Mouse (Mus musculus): Measurements from ENCODE around the gene Rbm19. TPM values are rescaled to one million over a fixed set of nuclear protein-coding genes. Genes with fewer than 3 reads are reported as not detected.

The Rbm19 gene
- total and polyA plus RNA-seq, 2 experiments from 2014 or later: 10.2 to 20.8 TPM

DNA sequence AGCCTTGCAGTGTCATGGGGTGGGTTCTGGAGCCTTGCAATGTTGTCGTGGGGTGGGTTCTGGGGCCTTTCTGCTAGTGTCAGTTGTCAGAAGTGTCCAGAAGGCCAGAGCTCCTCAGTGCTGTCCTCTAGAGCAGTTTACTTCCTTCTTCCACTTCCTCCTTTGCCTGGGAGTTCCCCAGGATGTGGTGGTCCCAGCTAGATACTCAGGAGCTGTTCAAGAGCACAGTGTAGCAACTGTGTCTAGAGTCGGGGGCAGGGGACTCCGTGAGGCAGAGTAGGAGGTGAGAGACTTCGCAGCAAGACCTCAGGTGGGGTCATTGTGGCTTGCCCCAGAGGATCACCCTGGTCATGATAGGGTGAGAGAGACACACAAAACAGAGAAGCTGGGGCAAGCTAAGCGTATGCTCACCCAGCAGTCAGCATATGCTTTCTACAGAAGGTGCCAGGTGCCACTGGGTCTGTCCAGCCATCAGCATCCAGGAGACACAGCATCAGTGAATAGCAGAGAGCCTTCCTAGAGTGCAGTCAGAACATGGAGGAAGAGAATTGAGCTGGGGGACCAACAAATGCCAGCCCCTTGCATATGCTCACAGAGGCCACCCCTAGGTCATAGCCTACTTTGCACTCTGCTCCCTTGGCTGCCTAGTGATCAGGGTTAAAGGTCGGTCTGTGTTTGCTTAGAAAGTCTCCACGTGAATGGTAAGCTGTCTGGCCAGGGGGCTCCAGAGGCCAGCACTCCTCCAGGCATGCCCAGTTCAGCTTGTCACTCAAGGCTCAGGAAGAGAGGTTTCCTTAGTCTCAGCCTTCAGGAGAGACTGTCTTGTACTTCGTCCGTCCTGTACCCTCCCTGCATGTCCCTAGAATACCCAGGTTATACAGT is 49.0 kb downstream of the Rbm19 start:
- Histone ChIP-seq H3K36me3 (replicated peaks; ENCODE audit: control insufficient read depth, insufficient read depth, low read length) (no peaks in the 10 kb centered on the region), H3K4me3 (ENCODE audit: low read depth, low read length) (no peak overlapping the region), H3K9me3 (replicated peaks; ENCODE audit: control insufficient read depth, low read length) (no peaks in the 10 kb centered on the region), H3K9ac (replicated peaks; ENCODE audit: low read depth, low read length) (no peak overlapping the region), H3K4me2 (ENCODE audit: low read depth, low read length) (no peak overlapping the region), H3K4me1 (ENCODE audit: control insufficient read depth, insufficient read depth) (no peaks in the 10 kb centered on the region), H3K27ac (ENCODE audit: low read depth) (no peak overlapping the region), H3K27me3 (ENCODE audit: control insufficient read depth, insufficient read depth, low read length) (no peaks in the 10 kb centered on the region)
- ATAC-seq (ENCODE audit: insufficient read depth, low read depth): no peak
- no peak for DNase-seq (ENCODE audit: low spot score)
- 80% methylated on average over 9 of the region's 9 CpGs for WGBS
- no peak for TF ChIP-seq EP300 (IDR thresholded peaks at IDR 0.05; ENCODE audit: low read depth)

DNA sequence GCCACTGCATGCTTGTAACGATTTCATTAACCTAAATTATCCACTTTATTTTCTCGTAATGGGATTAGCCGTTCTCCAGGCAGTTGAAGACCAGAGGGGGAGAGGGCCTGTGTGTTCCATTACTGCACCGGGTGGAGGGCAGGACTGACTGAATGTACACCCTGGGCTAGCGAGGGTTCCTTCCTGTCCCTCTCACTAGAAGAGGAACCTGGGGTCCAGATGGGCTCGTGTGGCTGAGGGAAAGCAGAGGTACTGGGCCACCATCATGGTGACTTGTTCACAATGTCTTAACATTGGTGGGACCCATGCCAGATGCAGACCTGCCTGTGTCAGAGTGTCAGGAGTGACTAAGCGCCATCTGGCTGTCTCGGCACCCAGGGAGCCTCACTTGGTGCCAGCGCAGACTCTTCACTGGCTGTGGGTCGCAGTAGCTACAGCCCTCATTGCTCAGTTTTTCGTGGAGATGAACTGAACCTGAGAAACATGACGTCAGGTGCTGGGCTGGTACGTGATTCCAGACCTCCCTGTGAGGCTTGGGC is 51.6 kb downstream of the Rbm19 start:
- TF ChIP-seq CTCF (IDR thresholded peaks at IDR 0.05; ENCODE audit: low read depth): no peak
- no peak for TF ChIP-seq EP300 (IDR thresholded peaks at IDR 0.05; ENCODE audit: low read depth)
- Histone ChIP-seq H3K27me3 (ENCODE audit: control insufficient read depth, insufficient read depth, low read length) (no peaks in the 10 kb centered on the region), H3K4me1 (ENCODE audit: control insufficient read depth, insufficient read depth) (0 out of 2 replicates have a peak, but pooled peaks cover 5% of the 10 kb centered on the region), H3K9ac (replicated peaks; ENCODE audit: low read depth, low read length) (no peak overlapping the region), H3K4me2 (ENCODE audit: low read depth, low read length) (no peak overlapping the region), H3K9me3 (replicated peaks; ENCODE audit: control insufficient read depth, low read length) (no peaks in the 10 kb centered on the region), H3K4me3 (ENCODE audit: low read depth, low read length) (no peak overlapping the region), H3K27ac (ENCODE audit: low read depth) (no peak overlapping the region), H3K36me3 (replicated peaks; ENCODE audit: control insufficient read depth, insufficient read depth, low read length) (no peaks in the 10 kb centered on the region)
- ATAC-seq (ENCODE audit: insufficient read depth, low read depth) (no peak), DNase-seq (ENCODE audit: low spot score) (no peak)
- WGBS: 83% methylated on average over 13 of the region's 13 CpGs

DNA sequence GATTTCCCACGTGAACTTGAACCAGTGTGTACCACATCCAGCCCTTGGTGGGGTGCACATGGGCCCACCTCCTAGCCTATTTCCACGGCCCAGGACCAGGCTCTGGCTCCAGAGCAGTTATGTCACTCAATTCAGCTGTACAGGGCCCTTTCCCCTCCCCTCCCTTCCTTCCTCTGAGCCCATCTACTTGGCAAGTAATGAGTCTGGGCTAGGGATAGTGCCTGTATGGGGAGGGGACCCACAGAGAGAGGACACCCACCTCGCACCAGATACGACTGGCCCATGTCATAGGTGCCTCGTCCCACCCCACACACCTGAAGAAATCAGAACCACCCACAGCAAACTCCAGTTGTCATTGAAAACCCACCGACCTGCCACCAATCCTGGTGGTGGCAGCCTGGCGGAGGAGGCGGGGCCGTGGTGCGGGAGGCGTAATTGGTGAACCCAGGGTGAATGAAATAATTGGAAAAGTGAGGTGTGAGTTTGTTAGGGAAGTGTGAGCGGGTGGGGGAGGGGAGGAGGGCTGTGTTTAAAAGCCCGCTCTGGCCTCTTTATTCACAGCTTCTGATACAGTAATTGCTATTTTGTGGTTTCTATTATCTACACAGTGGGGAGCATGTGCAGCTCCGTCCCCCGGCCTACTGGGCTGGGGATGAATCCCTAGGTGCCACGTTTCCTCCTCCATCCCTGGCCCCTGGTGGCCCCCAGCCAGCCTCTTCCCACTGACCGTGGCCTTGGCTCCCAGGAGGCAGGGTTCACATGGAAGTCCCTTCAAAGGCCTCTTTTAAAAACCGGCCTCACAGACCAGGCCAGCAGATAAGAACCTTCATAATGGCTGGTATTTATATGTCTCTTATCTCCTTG is 55.8 kb downstream of the Rbm19 start:
- Histone ChIP-seq H3K4me3 (ENCODE audit: low read depth, low read length) (no peak overlapping the region), H3K36me3 (replicated peaks; ENCODE audit: control insufficient read depth, insufficient read depth, low read length) (no peaks in the 10 kb centered on the region; the same call in 1 of the 2 replicates), H3K9ac (replicated peaks; ENCODE audit: low read depth, low read length) (no peak overlapping the region), H3K9me3 (replicated peaks; ENCODE audit: control insufficient read depth, low read length) (no peaks in the 10 kb centered on the region), H3K4me2 (ENCODE audit: low read depth, low read length) (no peak overlapping the region), H3K4me1 (ENCODE audit: control insufficient read depth, insufficient read depth) (0 out of 2 replicates have a peak, but pooled peaks cover 5% of the 10 kb centered on the region), H3K27ac (ENCODE audit: low read depth) (no peak overlapping the region), H3K27me3 (ENCODE audit: control insufficient read depth, insufficient read depth, low read length) (no peaks in the 10 kb centered on the region)
- ATAC-seq (ENCODE audit: insufficient read depth, low read depth) (no peak; the same call in 1 of the 2 replicates), DNase-seq (ENCODE audit: low spot score) (no peak)
- 59% methylated on average over 18 of the region's 18 CpGs for WGBS
- TF ChIP-seq EP300 (IDR thresholded peaks at IDR 0.05; ENCODE audit: low read depth): no peak
- no peak for TF ChIP-seq CTCF (IDR thresholded peaks at IDR 0.05; ENCODE audit: low read depth)

DNA sequence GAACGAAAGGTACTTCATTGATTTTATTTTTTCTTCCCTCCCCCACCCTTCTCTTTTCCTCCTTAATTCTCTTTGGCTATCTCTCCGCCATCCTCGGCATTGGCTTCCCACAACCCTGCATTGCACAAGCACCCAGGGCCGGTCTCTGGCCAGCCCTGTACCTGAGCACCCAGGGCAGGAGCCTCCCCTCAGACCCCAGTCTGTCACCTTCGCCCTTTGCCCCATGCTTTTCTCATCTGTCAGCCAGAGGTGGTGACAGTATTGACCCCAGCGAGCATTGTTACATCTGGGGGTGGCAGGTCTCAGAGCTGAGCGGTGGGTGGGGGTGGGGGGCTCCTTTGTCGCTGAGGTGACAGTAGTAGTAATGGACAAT is 56.5 kb downstream of the Rbm19 start:
- ATAC-seq (ENCODE audit: insufficient read depth, low read depth): no peak

DNA sequence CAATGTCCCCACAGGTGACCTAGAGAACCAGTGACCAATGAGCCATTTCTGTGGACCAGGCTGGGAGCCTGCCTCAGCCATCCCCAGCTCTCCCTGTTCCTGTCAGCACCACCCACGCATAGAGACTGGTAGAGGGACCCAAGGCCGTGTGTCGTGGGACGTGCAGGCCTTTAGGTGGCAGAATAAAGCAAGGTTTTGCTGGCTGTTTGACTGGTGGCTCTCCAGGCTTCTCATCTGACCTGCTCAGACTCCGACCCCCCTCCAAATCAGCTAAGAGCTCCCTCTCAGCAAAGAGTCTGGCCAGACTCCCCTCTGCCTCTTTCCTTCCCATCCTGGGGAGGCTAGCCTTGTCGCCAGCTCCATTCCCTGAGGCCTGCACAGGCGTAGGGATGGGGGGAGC is 58.1 kb downstream of the Rbm19 start:
- Histone ChIP-seq H3K4me1 (ENCODE audit: control insufficient read depth, insufficient read depth) (0 out of 2 replicates have a peak, but pooled peaks cover 5% of the 10 kb centered on the region), H3K36me3 (replicated peaks; ENCODE audit: control insufficient read depth, insufficient read depth, low read length) (no peaks in the 10 kb centered on the region; the same call in 1 of the 2 replicates), H3K9me3 (replicated peaks; ENCODE audit: control insufficient read depth, low read length) (no peaks in the 10 kb centered on the region), H3K27me3 (ENCODE audit: control insufficient read depth, insufficient read depth, low read length) (no peaks in the 10 kb centered on the region), H3K4me2 (ENCODE audit: low read depth, low read length) (no peak overlapping the region), H3K27ac (ENCODE audit: low read depth) (no peak overlapping the region), H3K9ac (replicated peaks; ENCODE audit: low read depth, low read length) (no peak overlapping the region), H3K4me3 (ENCODE audit: low read depth, low read length) (no peak overlapping the region)
- peak; percentile 30; the same call in 1 of the 2 replicates for TF ChIP-seq CTCF (IDR thresholded peaks at IDR 0.05; ENCODE audit: low read depth)
- no peak for TF ChIP-seq EP300 (IDR thresholded peaks at IDR 0.05; ENCODE audit: low read depth)
- DNase-seq (ENCODE audit: low spot score) (no peak), ATAC-seq (ENCODE audit: insufficient read depth, low read depth) (no peak)
- WGBS: 52% methylated on average over 7 of the region's 7 CpGs

More for the DNA sequence above, 56.5 kb downstream of the Rbm19 start:
- DNase-seq (ENCODE audit: low spot score): no peak
- TF ChIP-seq EP300 (IDR thresholded peaks at IDR 0.05; ENCODE audit: low read depth) (no peak), CTCF (IDR thresholded peaks at IDR 0.05; ENCODE audit: low read depth) (no peak)
- Histone ChIP-seq H3K4me3 (ENCODE audit: low read depth, low read length) (no peak overlapping the region), H3K4me1 (ENCODE audit: control insufficient read depth, insufficient read depth) (0 out of 2 replicates have a peak, but pooled peaks cover 5% of the 10 kb centered on the region), H3K9ac (replicated peaks; ENCODE audit: low read depth, low read length) (no peak overlapping the region), H3K36me3 (replicated peaks; ENCODE audit: control insufficient read depth, insufficient read depth, low read length) (no peaks in the 10 kb centered on the region; the same call in 1 of the 2 replicates), H3K9me3 (replicated peaks; ENCODE audit: control insufficient read depth, low read length) (no peaks in the 10 kb centered on the region), H3K27me3 (ENCODE audit: control insufficient read depth, insufficient read depth, low read length) (no peaks in the 10 kb centered on the region), H3K27ac (ENCODE audit: low read depth) (no peak overlapping the region), H3K4me2 (ENCODE audit: low read depth, low read length) (no peak overlapping the region)
- WGBS: 59% methylated on average over 8 of the region's 8 CpGs

All from heart, postnatal 0 days (tissue).